Mouse (Mus musculus) layer of hippocampus, postnatal 36 days (tissue): ENCODE results near the gene Pax2. TPM values are rescaled to one million over a fixed set of nuclear protein-coding genes. Genes with fewer than 3 reads are reported as not detected.
"Not testable (repeated sequence)": the region's sequence is repeated elsewhere in the genome, so short reads cannot be mapped to it uniquely, and the experiment has no call there.

Experiments
- DNase-seq, 2 experiments: peaks; one replicate each; pipeline ENCODE4 v3.0.0; 2022
- microRNA-seq, 2 experiments: library from miRNA; unstranded; fragments of <30 nt; microRNA quantifications; one replicate each; pipeline ENCODE4 v1.2.0; 2021
- total RNA-seq, 2 experiments: library from RNA; stranded (reverse); gene quantifications; 2 replicates each; pipeline ENCODE4 v1.2.3; 2021

Pax2 gene
- total RNA-seq, 2 experiments from 2014 or later: 0.32 to 0.35 TPM

DNA sequence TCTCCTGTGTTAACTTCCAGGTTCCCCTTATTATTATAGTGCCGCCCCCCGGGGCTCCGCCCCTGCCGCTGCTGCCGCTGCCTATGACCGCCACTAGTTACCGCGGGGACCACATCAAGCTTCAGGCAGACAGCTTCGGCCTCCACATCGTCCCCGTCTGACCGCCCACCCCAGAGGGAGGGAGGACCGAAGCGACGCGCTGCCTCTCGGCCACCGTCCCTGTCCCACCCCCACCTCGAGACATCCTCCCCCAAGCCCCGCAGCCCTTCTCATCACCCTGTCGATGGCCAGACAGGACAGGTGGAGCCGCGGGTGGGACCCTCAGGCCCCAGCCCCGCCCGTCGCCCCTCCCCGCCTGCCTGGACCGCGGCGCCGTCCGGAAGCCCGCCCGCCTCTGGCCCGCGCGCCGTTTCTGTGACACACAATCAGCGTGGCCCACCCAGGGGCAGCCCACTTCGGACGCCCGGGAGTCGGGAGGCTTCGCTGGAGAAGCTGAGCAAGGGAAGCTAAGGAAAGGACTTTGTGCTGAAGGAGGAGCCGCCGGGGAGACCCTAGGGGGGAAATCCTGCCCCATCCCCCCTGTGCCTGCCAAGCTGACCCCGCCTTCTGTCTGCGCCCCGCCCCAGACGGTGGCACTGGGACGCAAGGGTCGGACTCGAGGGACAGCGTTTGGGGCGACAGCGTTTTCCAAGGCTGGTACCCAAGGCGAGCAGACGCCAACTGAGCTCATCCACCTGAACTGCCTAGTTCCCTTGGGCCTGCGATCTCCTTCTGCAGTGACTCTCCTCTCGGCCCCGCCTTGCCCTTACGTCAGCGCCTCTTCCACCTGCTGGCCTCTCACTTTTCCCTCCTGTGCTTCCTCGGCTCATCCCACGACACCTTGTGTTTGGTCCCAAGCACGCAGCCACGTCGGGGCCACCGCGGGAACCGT is 80.4 kb downstream of the Pax2 start:
- no peak for DNase-seq

DNA sequence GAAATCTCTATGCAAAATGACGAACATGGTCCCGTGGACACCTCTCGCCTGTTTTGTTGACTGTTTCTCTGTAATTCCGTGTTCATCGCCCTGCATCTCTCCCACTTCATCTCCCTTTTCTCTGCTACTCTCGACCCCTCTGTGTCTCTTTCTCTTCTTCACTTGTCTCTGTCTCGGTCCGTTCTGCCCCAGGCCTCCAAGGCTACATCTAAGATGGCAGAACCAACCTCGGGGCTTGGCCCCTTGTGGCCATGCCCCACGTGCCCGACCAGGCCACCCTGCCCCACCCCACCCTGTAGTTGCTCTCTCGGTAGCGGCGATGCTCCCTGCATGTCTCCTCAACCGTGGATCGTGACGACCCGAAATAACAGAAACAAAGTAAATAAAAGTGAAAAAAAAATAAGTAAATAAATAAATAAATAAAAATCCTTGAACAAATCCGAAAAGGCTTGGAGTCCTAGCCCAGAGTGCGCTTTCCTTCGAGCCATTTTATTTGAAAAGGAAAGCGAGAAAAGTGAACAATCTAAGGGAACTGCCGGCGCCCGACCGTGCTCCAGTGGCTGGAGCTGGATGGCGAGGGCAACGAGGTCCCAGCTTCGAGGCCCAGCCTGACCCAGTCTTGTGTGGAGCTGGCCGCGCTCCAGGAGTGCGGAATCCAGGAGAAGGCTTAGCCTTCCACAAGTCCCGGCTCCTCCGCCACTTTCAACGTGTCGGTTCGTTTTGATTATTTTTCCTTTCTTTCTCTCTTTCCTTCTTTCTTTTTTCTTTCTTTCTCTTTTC is 81.8 kb downstream of the Pax2 start:
- no peak for DNase-seq

DNA sequence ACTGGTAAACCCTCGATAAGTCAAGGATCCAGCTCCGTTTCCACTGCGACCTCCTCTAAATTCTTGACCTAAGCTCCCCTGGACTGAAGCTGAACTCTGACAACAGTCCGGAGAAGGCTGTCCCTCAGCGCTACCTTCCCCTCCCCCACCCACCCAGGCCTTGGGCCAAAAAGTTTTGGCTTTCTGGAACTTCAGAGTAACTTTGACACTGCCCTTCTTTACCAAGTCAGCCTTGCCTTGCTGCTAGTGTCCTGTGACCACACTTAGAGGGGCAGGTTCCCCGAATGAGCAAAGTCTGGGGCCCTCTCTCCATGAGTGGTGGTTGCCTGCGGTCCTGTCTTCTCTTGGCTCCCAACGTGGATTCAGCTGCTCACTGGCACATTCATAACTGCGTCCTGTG is 82.5 kb downstream of the Pax2 start:
- no peak for DNase-seq

DNA sequence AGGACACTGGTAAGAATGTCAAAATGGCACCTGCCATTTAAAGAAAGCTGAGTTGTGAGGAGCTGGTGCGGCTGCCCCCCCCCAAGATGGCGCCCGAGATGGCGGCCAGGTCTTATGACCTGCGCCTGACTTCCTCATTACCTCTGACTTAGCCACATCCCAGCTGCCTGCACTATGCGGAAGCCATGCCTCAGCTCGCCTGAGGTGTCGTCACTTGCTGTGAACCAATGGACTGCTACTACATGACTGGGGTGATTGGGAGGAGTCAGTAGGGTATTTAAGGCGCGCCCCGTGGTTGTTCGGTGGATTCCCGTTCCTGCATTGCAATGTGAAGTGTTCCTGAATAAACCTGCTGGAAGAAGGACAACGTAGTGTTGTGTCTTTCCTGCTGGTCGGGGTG is 86.8 kb downstream of the Pax2 start:
- DNase-seq: not testable (repeated sequence)

DNA sequence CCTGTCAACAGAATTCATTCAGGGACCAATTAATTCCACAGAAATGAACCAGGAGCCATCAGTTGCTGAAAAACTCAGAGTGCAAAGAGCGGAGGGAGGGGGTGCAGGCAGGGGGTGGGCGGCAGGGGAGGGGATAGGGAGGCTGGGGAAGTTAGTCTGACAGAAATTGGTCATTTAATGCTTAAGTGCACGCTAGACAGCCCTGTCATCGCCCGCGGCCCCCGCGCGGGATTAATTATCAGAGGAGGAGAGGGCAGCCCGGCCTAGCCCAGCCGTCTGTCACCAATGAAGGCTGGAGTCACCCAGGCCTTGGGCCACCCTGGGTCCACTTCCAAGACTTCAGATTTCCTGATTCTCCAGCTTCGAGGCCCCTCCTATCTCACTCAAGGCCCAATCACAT is 93.6 kb downstream of the Pax2 start:
- no peak for DNase-seq

DNA sequence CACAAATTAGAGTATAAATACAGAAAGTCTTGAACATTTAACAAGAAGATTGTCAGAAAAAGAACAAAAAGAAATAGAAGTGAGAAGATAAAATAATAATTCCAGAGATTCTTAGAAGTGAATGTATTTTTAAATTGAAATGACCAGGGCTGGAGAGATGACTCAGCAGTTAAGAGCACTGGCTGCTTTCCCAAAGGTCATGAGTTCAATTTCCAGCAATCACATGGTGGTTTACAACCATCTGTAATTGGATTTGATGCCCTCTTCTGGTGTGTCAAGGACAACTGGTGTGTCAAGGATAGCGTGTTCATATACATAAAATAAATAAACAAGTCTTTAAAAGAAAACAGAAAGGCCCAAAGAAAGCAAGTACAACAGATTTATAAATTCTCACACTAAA is 102.8 kb downstream of the Pax2 start:
- no peak for DNase-seq

DNA sequence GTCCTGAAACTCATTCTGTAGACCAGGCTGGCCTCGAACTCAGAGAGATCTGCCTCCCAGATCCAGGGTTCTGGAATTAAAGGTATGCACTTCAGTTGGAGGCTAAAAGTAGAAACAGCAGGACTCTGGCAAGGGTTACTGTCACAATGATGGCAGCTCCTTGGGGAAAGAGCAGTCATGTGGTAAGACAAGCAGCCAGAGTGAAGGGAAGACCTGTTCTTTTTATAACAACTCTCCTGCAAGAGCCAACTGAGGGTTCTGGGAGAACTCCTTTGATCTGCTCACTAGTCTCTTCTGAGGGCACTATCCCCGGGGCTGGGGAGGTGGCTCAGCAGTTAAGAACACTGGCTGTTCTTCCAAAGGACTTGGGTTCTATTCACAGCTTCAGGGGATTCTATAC is 112.9 kb downstream of the Pax2 start:
- no peak for DNase-seq

DNA sequence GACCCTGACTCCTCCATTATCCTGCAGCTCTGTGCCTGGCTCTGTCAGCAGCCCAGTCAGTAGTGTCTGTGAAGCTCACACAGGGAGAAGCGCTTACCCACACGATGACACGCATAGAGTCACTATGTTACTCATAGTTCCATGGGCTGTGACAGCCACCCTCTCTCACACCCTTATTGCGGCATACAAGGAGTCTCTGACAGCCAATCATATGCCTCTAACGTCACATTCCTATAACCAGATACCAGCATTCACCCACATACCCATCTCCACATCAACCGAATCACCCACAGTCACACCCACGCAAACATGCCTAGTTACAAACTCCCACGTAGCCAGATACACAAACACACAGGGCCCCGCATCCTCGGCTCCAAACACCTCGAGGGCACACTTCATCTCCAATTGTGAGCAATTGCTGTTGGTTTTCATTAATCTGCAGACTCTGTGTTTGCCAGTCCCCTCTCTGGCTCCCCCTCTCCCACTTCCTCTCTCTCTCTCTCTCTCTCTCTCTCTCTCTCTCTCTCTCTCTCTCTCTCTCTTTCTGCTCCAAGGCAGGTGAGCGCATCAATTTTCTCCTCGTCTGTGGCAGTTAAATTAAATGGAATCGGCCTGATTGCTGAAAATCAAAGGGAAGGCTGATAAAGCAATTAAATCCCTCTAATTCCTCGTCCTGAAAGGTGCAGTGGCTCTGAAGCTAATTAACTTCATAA is 118.5 kb downstream of the Pax2 start:
- peak; percentile 39 to 50 for DNase-seq

DNA sequence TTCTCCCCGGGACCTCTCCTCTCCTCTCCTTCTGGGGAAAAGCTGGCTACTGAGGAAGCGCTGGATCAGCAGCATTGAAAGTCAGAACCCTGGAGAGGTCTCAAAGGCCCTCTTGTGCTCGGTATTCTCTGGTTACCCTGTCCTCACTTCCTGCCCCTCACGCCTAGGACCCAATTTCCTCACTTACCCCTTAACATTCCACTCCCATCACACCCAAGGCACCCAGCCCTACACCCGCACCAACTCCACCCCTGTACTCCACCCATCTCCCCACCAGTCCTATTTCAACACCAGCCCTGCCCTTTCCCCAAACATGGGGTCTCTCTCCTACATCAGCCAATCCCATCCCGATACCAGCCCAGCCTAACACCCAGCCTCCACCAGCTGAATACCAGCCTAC is 119.1 kb downstream of the Pax2 start:
- DNase-seq: no peak

DNA sequence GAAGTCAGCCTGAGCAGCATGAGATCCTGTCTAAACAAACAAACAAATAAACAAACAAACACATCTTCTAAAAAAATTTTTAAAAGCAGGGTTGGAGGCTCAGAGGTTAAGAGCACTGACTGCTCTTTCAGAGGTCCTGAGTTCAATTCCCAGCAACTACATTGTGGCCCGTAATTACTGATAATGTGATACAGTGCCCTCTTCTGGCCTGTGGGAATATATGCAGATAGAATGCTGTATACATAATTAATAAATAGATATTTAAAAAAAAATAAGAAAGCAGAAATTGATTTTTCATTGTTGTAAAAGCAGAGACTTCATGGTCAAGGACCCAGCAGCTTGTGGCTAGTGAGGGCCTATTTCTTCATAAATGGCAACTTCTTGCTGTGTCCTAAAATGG is 119.9 kb downstream of the Pax2 start:
- DNase-seq: no peak

DNA sequence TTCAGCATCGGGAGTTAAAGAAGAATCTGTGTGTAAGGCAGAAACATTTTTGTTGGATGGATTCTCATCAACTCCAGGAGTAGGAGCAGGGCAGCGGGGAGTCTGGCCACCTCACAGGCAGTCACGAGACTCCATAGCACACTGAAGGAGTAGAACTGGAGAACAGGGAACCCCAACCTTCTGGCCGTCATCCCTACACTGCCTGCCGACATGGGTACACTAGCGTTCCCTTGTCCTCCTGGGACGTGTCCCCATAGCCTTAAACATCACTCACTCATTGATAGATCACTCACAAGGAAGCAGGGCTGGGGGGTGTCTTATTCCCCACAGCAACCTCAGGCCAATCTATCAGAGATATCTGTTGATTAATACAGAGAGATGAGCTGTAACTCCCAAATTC is 120.7 kb downstream of the Pax2 start:
- DNase-seq: no peak

DNA sequence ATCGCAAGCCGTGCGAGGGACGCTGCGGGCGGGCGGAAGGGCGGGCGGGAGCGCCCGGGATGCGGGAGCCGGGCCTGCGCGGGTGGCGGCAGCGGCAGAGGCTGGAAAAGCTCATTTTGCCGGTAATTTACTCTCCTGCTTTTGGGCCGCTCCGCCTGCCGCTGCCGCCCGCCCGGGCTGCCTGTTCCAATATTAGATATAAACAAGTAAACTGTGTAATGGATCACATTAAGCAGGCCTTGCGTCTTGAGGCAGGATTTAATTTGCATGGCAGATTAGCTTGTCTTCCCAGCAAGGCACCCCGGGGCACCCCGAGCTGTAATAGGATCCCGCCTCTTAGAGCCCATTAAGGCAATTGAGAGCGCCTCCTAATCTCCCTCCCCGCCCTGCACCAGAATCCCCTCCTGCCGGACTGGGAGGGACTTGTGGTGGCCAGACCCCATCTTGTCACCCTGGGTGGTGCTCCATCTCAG is 126.7 kb downstream of the Pax2 start:
- DNase-seq: no peak

DNA sequence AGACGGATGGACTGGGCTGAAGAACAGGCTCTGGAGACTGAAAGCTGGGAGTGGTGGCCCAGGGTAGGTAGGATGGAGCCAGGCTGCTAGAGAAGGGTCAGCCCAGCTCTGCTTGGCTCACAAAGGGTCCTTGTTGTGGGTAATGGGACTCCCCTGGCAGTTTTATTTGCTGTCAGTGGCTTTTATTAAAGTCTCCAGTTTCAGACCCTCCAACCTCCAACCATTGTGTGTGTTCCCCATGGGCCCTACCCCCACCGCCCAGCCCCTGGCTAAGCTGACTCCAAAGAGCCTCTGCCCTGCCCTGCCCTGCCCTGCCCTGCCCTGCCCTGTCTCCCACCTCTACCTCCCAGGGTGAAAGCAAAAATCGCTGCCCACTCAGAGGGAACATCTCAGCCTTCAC is 128.5 kb downstream of the Pax2 start:
- no peak for DNase-seq

DNA sequence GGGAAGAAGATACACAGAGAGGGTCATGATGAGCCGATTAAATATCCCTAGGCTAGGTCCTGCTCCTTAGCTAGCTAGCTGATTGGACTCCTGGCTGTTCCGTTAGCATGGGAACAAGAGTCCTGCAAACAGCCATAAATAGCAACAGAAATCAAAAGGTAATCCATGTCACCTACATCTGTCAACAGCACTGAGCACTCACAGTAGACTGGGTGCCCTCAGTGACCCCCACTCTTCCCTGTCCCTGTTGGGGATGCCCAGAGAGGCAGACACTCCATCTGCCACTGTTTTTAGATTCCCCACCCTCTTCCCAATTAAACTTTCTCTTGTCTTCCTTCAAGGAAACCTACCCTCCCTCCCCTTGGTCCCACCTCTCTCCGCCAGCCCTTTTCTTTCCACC is 130.6 kb downstream of the Pax2 start:
- no peak for DNase-seq

Small RNA genes lying within 50 kb of the gene (microRNA-seq; reads per million reads assigned to microRNA genes)
- gene Mir6405: 0 reads per million in 2 experiments

Other genes with a start within 250 kb of the Pax2 start
- under 1 TPM; 0.07 to 0.33 TPM for gene Sec31b, start 210.2 kb upstream of the Pax2 start, total RNA-seq
- not detected for gene Gm20538, start 203.2 kb upstream of the Pax2 start, total RNA-seq
- 100 to 1,000 TPM; 368 to 394 TPM for gene Ndufb8, start 200.6 kb upstream of the Pax2 start, total RNA-seq
- gene Hif1an, start 193.2 kb upstream of the Pax2 start, total RNA-seq: 10 to 100 TPM; 35.1 to 37.1 TPM
- gene Slf2, start 175.1 kb downstream of the Pax2 start, total RNA-seq: 10 to 100 TPM; 39.5 to 46.2 TPM
- 10 to 100 TPM; 23.2 to 23.5 TPM for gene Sema4g, start 233.1 kb downstream of the Pax2 start, total RNA-seq
- 10 to 100 TPM; 15.8 to 16.5 TPM for gene Twnk, start 249.6 kb downstream of the Pax2 start, total RNA-seq